Mouse (Mus musculus): Measurements from ENCODE around the gene C2cd4a.

DNA sequence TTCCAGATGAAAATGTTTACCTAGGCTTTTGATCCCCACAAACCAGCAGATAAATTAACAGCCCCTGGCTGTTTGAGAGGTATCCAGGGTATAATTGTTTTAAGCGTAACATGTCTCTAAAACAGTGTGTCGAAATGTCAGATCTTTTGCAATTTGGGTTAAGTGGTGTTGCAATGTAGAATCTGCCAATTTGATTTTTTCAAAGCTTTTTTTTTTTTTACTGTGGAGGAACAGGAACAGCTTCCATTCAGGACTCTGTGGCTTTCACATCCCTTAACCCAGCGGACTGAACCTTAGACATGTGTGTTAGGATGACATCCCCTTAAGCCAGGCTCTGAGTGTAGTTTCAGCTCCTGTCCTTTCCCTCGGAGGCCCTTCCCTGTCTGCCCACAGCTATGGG, 12.9 kb upstream of the C2cd4a start:
- TF ChIP-seq CTCF (IDR thresholded peaks at IDR 0.05; ENCODE audit: control insufficient read depth, insufficient read depth, insufficient read length): no peak
- no peak for TF ChIP-seq USF1 (IDR thresholded peaks at IDR 0.05; ENCODE audit: low read depth)
- no peak for TF ChIP-seq FOSL1 (IDR thresholded peaks at IDR 0.05; ENCODE audit: insufficient read depth, low read length, poor library complexity, severe bottlenecking)
- no peak for TF ChIP-seq CEBPB (IDR thresholded peaks at IDR 0.05; ENCODE audit: low read depth)

Measured in C2C12 (cell line).